Mouse (Mus musculus): ENCODE data around the gene Camk1. TPM values are rescaled to one million over a fixed set of nuclear protein-coding genes. Genes with fewer than 3 reads are reported as not detected.
"Not testable (repeated sequence)": the region's sequence is repeated elsewhere in the genome, so short reads cannot be mapped to it uniquely, and the experiment has no call there.

Camk1 gene
- polyA plus RNA-seq, 1 experiment from 2014 or later = 62.2 TPM

DNA sequence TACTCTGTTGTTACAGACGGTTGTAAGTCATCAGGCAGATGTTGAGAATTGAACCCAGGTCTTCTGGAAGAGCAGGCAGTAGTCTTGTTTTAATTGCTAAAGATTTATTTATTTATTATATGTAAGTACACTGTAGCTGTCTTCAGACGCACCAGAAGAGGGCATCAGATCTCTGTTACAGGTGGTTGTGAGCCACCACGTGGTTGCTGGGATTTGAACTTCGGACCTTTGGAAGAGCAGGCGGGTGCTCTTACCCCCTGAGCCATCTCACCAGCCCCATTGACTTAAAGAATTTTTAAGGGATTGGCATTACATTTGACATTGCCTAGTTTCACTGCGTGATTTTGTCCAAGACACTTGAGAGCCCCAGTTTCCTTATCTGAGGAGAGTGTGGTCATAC lies 11.1 kb downstream of the Camk1 start:
- not testable (repeated sequence) for H3K9ac ChIP-seq (ENCODE audit: low read length); H3K4me3 ChIP-seq (ENCODE audit: low read depth, low read length); H3K9me3 ChIP-seq (ENCODE audit: control insufficient read depth, low read length); H3K4me2 ChIP-seq (ENCODE audit: low read depth, severe bottlenecking); DNase-seq (ENCODE audit: low spot score); ATAC-seq (ENCODE audit: insufficient number of reproducible peaks, low FRiP score, low TSS enrichment, low read depth); H3K4me1 ChIP-seq (ENCODE audit: control insufficient read depth, insufficient read depth, low read length); H3K27ac ChIP-seq (replicated peaks; ENCODE audit: low read depth, low read length); H3K27me3 ChIP-seq (ENCODE audit: control insufficient read depth, insufficient read depth, low read length)
- 78% methylated on average over 6 of the region's 6 CpGs for WGBS
- peaks cover 13% of the 10 kb centered on the region for H3K36me3 ChIP-seq (ENCODE audit: control insufficient read depth, insufficient read depth, low read length)

DNA sequence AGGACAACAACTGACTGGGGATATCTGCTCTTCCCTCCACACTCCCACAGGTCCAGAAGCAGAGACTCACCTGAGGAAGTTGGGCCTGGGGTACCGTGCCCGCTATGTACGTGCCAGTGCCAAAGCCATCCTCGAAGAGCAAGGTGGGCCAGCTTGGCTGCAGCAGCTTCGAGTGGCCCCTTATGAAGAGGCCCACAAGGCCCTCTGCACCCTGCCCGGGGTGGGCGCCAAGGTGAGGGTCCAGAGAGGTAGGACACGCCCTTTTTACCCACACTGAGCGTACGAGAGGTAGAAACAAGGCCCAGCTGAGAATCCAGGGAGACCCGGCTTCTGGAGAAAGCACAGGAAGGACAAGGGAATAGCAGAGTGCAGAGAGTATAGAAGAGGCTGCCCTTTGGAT lies 12.1 kb downstream of the Camk1 start:
- WGBS = 87% methylated on average over 11 of the region's 11 CpGs
- H3K27me3 ChIP-seq (ENCODE audit: control insufficient read depth, insufficient read depth, low read length) = no peaks in the 10 kb centered on the region
- ATAC-seq (ENCODE audit: insufficient number of reproducible peaks, low FRiP score, low TSS enrichment, low read depth) (no peak), DNase-seq (ENCODE audit: low spot score) (no peak)
- no peak overlapping the region for H3K4me3 ChIP-seq (ENCODE audit: low read depth, low read length)
- H3K4me2 ChIP-seq (ENCODE audit: low read depth, severe bottlenecking) = no peak overlapping the region
- no peak overlapping the region for H3K9ac ChIP-seq (ENCODE audit: low read length)
- no peaks in the 10 kb centered on the region for H3K4me1 ChIP-seq (ENCODE audit: control insufficient read depth, insufficient read depth, low read length)
- peaks cover 13% of the 10 kb centered on the region for H3K36me3 ChIP-seq (ENCODE audit: control insufficient read depth, insufficient read depth, low read length)
- H3K9me3 ChIP-seq (ENCODE audit: control insufficient read depth, low read length) = no peaks in the 10 kb centered on the region
- no peak overlapping the region for H3K27ac ChIP-seq (replicated peaks; ENCODE audit: low read depth, low read length)

DNA sequence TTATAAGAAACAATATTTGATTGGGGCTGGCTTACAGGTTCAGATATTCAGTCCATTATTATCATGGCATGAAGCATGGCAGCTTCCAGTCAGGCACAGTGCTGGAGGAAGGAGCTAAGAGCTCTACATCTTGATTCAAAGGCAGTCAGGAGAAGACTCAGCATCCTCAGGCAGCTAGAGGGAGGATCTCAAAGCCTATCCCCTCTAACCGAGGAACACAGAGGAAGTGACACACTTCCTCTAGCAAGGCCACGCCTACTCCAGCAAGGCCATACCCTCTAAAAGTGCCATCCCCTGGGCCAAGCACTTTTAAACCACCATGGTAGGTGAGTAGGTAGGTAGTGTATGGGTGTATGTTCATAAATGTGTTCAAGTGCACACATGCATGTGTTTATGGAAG lies 13.2 kb downstream of the Camk1 start:
- no peaks in the 10 kb centered on the region for H3K9me3 ChIP-seq (ENCODE audit: control insufficient read depth, low read length)
- 47% methylated on average over 2 of the region's 2 CpGs for WGBS
- no peak overlapping the region for H3K4me3 ChIP-seq (ENCODE audit: low read depth, low read length)
- no peaks in the 10 kb centered on the region for H3K27me3 ChIP-seq (ENCODE audit: control insufficient read depth, insufficient read depth, low read length)
- DNase-seq (ENCODE audit: low spot score) = no peak
- H3K27ac ChIP-seq (replicated peaks; ENCODE audit: low read depth, low read length) = no peak overlapping the region
- no peak overlapping the region for H3K9ac ChIP-seq (ENCODE audit: low read length)
- H3K36me3 ChIP-seq (ENCODE audit: control insufficient read depth, insufficient read depth, low read length) = peaks cover 6% of the 10 kb centered on the region; the same call in 1 of the 2 replicates
- no peaks in the 10 kb centered on the region for H3K4me1 ChIP-seq (ENCODE audit: control insufficient read depth, insufficient read depth, low read length)
- H3K4me2 ChIP-seq (ENCODE audit: low read depth, severe bottlenecking) = no peak overlapping the region
- no peak for ATAC-seq (ENCODE audit: insufficient number of reproducible peaks, low FRiP score, low TSS enrichment, low read depth)

DNA sequence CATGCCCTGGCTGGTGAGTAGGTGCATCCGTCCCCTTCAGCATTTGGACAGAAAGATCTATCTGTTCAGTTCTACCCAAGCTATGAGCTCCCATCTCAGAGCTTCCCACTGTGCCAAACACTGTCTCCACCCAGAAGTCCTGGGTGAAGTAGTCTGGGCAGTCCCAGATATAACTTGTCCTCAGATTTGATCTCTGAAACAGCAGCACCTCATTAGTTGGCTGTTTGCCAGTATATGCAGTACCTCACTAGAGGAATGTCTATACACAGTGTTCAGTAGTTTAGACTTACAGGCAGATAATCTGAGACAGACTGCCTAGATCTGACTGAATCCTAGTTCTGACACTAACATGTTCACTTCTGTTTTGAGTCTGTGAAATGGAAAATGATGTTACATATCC lies 14.4 kb downstream of the Camk1 start:
- Histone ChIP-seq H3K27ac (replicated peaks; ENCODE audit: low read depth, low read length) (no peak overlapping the region), H3K9ac (ENCODE audit: low read length) (no peak overlapping the region), H3K4me3 (ENCODE audit: low read depth, low read length) (no peak overlapping the region), H3K27me3 (ENCODE audit: control insufficient read depth, insufficient read depth, low read length) (no peaks in the 10 kb centered on the region), H3K4me2 (ENCODE audit: low read depth, severe bottlenecking) (no peak overlapping the region), H3K9me3 (ENCODE audit: control insufficient read depth, low read length) (no peaks in the 10 kb centered on the region), H3K4me1 (ENCODE audit: control insufficient read depth, insufficient read depth, low read length) (no peaks in the 10 kb centered on the region), H3K36me3 (ENCODE audit: control insufficient read depth, insufficient read depth, low read length) (peaks cover 3% of the 10 kb centered on the region; the same call in 1 of the 2 replicates)
- ATAC-seq (ENCODE audit: insufficient number of reproducible peaks, low FRiP score, low TSS enrichment, low read depth) (no peak), DNase-seq (ENCODE audit: low spot score) (no peak)
- 89% methylated on average over 1 of the region's 1 CpGs for WGBS

DNA sequence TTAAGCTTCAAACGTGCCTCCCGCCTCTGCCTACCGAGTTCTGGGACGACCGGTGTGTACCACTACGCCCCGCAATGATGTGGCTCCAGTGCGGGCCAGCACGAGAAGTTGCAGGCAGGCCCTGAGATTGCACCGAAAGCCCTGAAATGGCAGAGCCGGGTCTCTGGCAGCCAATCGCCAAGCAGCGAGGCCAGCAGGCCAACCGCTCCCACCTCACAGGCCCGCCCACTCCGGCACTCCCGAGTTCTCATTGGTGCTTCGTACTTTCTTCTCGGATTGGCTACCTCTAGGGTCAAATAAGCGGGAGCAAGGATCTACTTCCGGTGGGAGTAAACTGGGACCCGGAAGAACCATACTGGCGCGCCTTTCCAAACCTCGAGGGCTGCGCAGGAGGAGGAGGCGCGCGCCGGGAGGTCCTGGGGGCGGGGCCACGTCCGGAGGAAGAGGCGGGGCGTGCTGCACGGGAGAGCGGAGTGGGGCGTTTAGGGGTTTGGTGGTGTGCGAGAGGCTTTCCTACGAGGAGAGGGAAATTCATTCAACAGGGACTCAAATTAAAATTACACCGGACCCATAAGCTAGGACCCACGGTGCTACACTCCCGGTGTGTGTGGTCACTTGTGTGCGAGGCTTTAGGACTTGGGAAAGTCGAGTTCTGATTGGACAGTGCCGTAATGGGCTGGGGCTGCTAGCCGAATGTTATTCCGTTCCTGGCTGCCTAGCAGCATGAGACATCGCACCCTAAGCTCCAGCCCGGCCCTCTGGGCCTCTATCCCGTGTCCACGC lies 17.1 kb downstream of the Camk1 start, which contains the start of gene Ogg1:
TSS of gene Ogg1 (plus strand) at position 440 of the 783 bp plus-strand sequence.
- Histone ChIP-seq H3K9ac (ENCODE audit: low read length) (peak within 1 kb of the TSS; percentile 77), H3K4me2 (ENCODE audit: low read depth, severe bottlenecking) (peak within 1 kb of the TSS; percentile 88), H3K4me1 (ENCODE audit: control insufficient read depth, insufficient read depth, low read length) (no peaks in the 10 kb centered on the region), H3K27me3 (ENCODE audit: control insufficient read depth, insufficient read depth, low read length) (no peaks in the 10 kb centered on the region), H3K36me3 (ENCODE audit: control insufficient read depth, insufficient read depth, low read length) (peaks cover 21% of the 10 kb centered on the region), H3K27ac (replicated peaks; ENCODE audit: low read depth, low read length) (peak within 1 kb of the TSS; percentile 86), H3K9me3 (ENCODE audit: control insufficient read depth, low read length) (no peaks in the 10 kb centered on the region), H3K4me3 (ENCODE audit: low read depth, low read length) (peak within 1 kb of the TSS; percentile 58)
- under 1% methylated on average over 52 of the region's 52 CpGs for WGBS
- peak; percentile 99 for ATAC-seq (ENCODE audit: insufficient number of reproducible peaks, low FRiP score, low TSS enrichment, low read depth)
- DNase-seq (ENCODE audit: low spot score) = peak; percentile 98

DNA sequence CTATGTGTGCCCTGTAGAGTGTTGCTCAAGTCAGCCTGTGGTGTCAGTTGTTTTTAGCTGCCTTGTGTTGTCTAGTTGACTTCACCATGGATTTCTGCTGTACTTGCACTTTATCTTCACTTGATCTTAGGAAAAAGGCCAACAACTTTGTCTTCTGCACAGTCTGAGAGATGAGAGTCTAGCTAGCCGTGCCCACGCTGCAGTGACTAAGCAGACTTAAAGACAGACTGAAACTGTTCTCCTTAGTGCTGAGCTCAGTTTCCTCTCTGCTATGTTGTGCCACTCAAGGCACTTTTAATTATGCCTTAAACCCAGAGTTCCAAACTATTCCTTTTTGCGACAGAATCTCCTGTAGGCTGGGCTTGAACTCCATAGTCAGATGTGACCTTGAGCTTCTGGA lies 27.8 kb downstream of the Camk1 start:
- Histone ChIP-seq H3K27ac (replicated peaks; ENCODE audit: low read depth, low read length) (no peak overlapping the region), H3K36me3 (ENCODE audit: control insufficient read depth, insufficient read depth, low read length) (peaks cover 46% of the 10 kb centered on the region), H3K4me3 (ENCODE audit: low read depth, low read length) (no peak overlapping the region), H3K4me1 (ENCODE audit: control insufficient read depth, insufficient read depth, low read length) (no peaks in the 10 kb centered on the region), H3K9me3 (ENCODE audit: control insufficient read depth, low read length) (no peaks in the 10 kb centered on the region), H3K27me3 (ENCODE audit: control insufficient read depth, insufficient read depth, low read length) (no peaks in the 10 kb centered on the region), H3K4me2 (ENCODE audit: low read depth, severe bottlenecking) (no peak overlapping the region), H3K9ac (ENCODE audit: low read length) (no peak overlapping the region)
- no peak for DNase-seq (ENCODE audit: low spot score)
- WGBS = 93% methylated on average over 3 of the region's 3 CpGs
- ATAC-seq (ENCODE audit: insufficient number of reproducible peaks, low FRiP score, low TSS enrichment, low read depth) = no peak

DNA sequence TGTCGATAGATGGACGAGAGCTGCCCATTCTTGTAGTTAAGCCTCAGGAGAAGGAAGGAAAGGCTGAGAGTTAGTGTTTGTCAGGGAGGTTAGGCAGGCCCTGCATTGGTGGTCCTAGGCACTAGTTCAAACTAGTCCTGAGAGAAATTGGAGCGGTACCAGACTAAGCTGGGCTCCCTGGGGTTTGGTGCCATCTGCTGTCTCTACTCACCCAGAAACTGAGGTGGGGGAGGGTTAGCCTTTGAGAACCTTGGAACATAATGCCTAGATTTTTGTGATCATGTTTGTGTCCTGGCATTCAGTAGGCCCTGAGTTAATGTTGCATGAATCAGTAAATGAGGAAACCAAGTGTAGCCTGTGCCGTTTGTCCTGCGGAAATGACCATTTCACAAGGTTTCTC lies 35.6 kb downstream of the Camk1 start:
- no peak overlapping the region for H3K27ac ChIP-seq (replicated peaks; ENCODE audit: low read depth, low read length)
- H3K27me3 ChIP-seq (ENCODE audit: control insufficient read depth, insufficient read depth, low read length) = no peaks in the 10 kb centered on the region
- peaks cover 3% of the 10 kb centered on the region for H3K36me3 ChIP-seq (ENCODE audit: control insufficient read depth, insufficient read depth, low read length)
- H3K4me1 ChIP-seq (ENCODE audit: control insufficient read depth, insufficient read depth, low read length) = peaks cover 11% of the 10 kb centered on the region; the same call in 1 of the 2 replicates
- no peak for ATAC-seq (ENCODE audit: insufficient number of reproducible peaks, low FRiP score, low TSS enrichment, low read depth)
- WGBS = 32% methylated on average over 5 of the region's 5 CpGs
- H3K9me3 ChIP-seq (ENCODE audit: control insufficient read depth, low read length) = no peaks in the 10 kb centered on the region
- peak overlapping the region; percentile 93 for H3K4me3 ChIP-seq (ENCODE audit: low read depth, low read length)
- H3K4me2 ChIP-seq (ENCODE audit: low read depth, severe bottlenecking) = peak overlapping the region; percentile 82
- no peak for DNase-seq (ENCODE audit: low spot score)
- H3K9ac ChIP-seq (ENCODE audit: low read length) = peak overlapping the region; percentile 83

DNA sequence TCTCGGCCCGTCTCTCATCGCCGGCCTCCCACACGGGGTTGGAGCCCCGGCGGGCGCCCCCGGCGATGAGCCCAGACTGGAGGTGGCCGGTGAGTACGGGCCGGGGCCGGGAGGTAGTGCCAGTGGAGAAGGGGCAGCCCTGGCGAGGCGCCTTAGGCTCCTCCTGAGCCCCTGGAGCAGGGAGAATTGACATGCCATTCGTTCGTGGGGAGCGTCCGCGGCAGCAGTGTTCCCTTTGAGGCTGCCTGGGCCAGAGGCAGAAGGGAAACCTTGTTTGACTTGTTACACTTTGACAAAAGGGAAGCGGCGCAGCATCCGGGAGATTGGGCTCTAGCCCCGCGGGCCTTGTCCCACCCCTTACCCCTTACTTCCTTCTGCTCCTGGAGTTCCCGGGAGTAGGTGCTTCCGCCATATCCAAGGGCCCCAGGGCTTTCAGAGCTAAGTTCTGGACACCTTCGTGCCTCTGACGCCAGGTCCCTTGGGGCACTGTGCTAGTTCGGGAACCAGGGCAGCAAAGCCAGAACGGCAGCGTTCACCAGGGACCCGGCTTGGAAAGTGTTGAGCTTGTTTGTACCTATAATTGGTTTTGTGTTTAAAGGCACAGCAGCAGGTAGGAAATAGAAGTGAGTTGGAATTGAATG lies 36.2 kb downstream of the Camk1 start:
- H3K4me2 ChIP-seq (ENCODE audit: low read depth, severe bottlenecking) = peak overlapping the region; percentile 82
- H3K4me3 ChIP-seq (ENCODE audit: low read depth, low read length) = peak overlapping the region; percentile 93
- peaks cover under 1% of the 10 kb centered on the region; the same call in 1 of the 2 replicates for H3K36me3 ChIP-seq (ENCODE audit: control insufficient read depth, insufficient read depth, low read length)
- peak overlapping the region; percentile 83 for H3K9ac ChIP-seq (ENCODE audit: low read length)
- H3K4me1 ChIP-seq (ENCODE audit: control insufficient read depth, insufficient read depth, low read length) = peaks cover 11% of the 10 kb centered on the region; the same call in 1 of the 2 replicates
- peak overlapping the region; percentile 86 for H3K27ac ChIP-seq (replicated peaks; ENCODE audit: low read depth, low read length)
- ATAC-seq (ENCODE audit: insufficient number of reproducible peaks, low FRiP score, low TSS enrichment, low read depth) (no peak), DNase-seq (ENCODE audit: low spot score) (peak; percentile 50)
- H3K27me3 ChIP-seq (ENCODE audit: control insufficient read depth, insufficient read depth, low read length) = no peaks in the 10 kb centered on the region
- H3K9me3 ChIP-seq (ENCODE audit: control insufficient read depth, low read length) = no peaks in the 10 kb centered on the region
- under 1% methylated on average over 32 of the region's 34 CpGs for WGBS
